Mouse (Mus musculus) layer of hippocampus, adult 18-20 months (tissue): Measurements from ENCODE around the gene Srf. TPM values are rescaled to one million over a fixed set of nuclear protein-coding genes. Genes with fewer than 3 reads are reported as not detected.

ENCODE experiments used
- DNase-seq, 2 experiments: peaks; one replicate each; pipeline ENCODE4 v3.0.0; 2022; ENCODE audit warnings: low spot score in 2 of 2
- microRNA-seq, 2 experiments: library from miRNA; unstranded; fragments of <30 nt; microRNA quantifications; one replicate each; pipeline ENCODE4 v1.2.0; 2021
- total RNA-seq, 2 experiments: library from RNA; stranded (reverse); gene quantifications; 2 replicates each; pipeline ENCODE4 v1.2.3; 2021

The Srf gene
- total RNA-seq, 2 experiments from 2014 or later: 80.8 to 89.0 TPM

DNA sequence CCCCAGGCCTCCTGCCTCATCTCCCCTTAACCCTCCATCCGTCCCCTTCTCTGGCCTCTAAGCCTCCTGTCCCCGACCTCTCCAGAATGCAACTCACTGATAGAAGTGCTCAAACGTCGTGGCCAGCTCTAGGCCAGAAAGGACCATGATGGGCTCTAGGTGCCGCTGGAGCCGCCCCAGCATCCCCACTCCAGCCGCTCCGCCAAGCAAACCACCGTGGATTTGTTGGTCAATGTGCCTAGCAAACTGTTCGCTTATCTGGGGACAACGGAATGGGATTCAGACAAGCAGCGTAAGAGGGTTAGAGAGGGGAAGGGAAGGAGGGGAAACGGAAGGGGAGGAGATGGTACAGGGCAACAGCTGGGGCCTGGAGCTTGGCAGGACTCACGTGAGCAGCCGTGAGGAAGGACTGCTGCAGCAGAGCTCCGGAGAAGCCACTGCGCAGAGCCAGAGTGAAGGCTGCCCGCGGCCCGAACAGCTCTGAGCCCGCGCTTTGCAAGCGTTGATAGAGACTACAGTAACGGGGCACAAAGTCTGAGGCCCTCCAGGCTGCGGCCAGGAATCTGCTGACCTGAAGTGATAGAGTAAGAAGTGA lies 35.5 kb downstream of the Srf start:
- no peak for DNase-seq

DNA sequence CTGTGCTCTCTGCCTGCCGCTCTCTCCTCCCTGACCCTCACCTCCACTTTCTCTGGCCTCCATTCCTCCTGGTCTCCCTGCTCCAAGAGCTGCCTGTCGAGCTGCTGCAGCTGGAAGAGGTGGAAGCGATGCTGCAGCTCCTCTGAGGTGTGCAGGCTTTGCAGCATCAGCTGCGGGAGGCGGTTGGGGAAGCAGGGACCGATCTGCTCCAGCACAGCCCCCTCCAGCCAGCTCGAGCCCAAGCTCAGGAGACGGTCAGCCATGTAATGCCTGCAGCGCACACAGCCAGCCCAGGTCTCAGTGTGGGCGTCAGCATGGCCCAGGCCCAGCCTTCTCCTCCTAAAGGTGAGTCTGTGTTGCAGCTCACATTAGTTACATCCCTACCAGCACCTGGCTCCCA lies 36.0 kb downstream of the Srf start:
- no peak for DNase-seq

DNA sequence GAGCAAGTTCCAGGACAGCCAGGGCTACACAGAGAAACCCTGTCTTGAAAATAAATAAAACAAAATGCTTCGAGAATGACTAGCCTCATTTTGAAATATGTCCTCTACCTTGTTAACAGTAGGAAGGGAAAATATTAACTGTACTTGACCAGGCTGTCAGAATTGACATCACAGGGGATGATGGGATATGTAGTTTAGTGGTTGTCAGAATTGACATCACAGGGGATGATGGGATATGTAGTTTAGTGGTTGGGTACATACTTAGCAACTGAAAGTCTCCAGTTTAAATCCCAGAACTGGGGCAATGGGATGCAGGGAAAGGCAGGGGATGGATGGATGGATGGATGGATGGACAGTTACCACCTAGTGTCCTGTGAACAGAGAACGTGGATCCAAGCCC lies 42.6 kb downstream of the Srf start:
- no peak for DNase-seq

- DNase-seq: no peak
These were observed 44.8 kb downstream of the Srf start for GRCm38 (mm10) chr17:46511059-46511710.

GRCm38 (mm10) chr17:46505617-46506016 lies 50.4 kb downstream of the Srf start:
- no peak for DNase-seq

DNA sequence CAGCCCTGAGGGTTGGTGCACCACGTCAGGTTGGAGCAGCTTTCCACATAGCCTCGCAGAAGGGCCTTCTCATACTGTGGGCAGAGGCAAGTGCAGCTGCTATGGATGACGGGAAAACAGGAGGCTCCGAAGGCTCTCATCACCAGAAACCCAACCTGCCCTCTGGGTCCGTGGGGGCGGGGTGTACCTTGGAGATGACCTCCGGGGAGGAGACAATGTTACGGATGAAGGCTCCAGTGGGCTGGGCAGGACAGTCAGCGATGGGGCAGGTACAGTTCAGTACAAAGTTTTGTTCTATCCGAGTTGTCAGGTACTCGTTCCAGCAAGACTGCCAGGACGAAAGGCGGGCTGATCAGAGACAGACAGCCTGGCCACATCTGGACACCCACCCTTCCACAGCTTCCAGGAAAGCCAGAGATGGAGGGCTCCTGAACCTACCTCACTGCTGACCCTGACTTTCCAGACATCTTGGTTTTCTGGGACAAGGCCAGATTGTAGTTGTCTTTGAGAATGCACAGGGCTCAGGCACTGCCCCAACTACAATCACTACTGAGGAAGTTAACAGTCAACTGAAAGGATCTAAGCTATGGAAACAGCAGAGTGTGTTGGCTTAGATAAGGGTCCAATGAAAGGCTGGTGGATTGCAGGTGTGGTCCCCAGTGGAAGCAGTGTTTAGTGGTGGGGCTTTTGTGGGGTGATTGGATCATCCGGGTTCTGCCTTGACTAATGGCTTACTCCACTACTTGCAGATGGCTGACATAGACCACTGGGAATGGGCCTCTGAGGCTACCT lies 51.9 kb downstream of the Srf start:
- DNase-seq: no peak

DNA sequence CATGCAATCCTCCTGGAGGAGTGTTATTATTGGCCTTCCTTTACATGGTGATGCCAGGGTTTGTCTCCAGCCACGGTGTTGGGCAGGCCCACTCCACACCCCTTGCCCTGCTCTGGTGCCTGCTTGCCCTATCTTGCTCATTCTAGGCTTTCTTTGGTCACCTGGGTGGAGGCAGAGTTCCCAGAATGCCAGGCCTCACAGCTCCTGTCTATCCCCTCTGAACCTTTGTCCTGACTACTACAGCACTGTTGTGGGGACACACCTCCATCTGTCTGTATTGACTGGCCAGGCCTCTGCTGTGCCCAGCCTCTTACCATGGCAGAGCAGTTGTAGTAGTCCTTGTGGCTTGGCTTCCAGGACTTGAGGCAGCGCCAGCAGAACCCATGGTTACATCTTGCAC lies 53.2 kb downstream of the Srf start:
- no peak for DNase-seq

Small RNA genes lying within 50 kb of the gene (microRNA-seq; reads per million reads assigned to microRNA genes)
- gene Mir6976: 1.2 to 3.3 reads per million in 2 experiments

Other genes starting within 250 kb of the Srf start
- 1 to 10 TPM; 7.7 to 8.6 TPM for gene Abcc10, start 227.8 kb downstream of the Srf start, total RNA-seq
- gene Zfp318, start 172.4 kb downstream of the Srf start, total RNA-seq: 10 to 100 TPM; 46.3 to 53.0 TPM
- 1 to 10 TPM; 4.7 to 4.8 TPM for gene Crip3, start 127.2 kb downstream of the Srf start, total RNA-seq
- under 1 TPM in 1 of 2 experiments, not detected in 1; 0.43 TPM for gene Slc22a7, start 117.7 kb downstream of the Srf start, total RNA-seq
- 100 to 1,000 TPM; 117 to 120 TPM for gene Ttbk1, start 68.5 kb downstream of the Srf start, total RNA-seq
- 1 to 10 TPM; 5.1 to 5.9 TPM for gene Dnph1, start 59.5 kb downstream of the Srf start, total RNA-seq
- gene Cul9, start 9.8 kb downstream of the Srf start, total RNA-seq: 10 to 100 TPM; 61.8 to 66.4 TPM
- 1 to 10 TPM; 8.0 to 9.0 TPM for gene Ptk7, start 73.3 kb upstream of the Srf start, total RNA-seq
- gene Klc4, start 89.8 kb upstream of the Srf start, total RNA-seq: 10 to 100 TPM; 22.4 to 22.6 TPM
- gene Mrpl2, start 90.1 kb upstream of the Srf start, total RNA-seq: 10 to 100 TPM; 53.1 to 60.7 TPM
- 10 to 100 TPM; 18.9 to 20.2 TPM for gene Cul7, start 94.2 kb upstream of the Srf start, total RNA-seq
- gene Rrp36, start 118.2 kb upstream of the Srf start, total RNA-seq: 10 to 100 TPM; 17.2 to 19.7 TPM
- gene Mea1, start 122.6 kb upstream of the Srf start, total RNA-seq: 100 to 1,000 TPM in 1 of 2 experiments, 10 to 100 TPM in 1; 97.2 to 109 TPM
- 100 to 1,000 TPM; 172 to 177 TPM for gene Klhdc3, start 124.7 kb upstream of the Srf start, total RNA-seq
- gene Ppp2r5d, start 148.9 kb upstream of the Srf start, total RNA-seq: 10 to 100 TPM; 89.3 to 90.9 TPM
- 10 to 100 TPM; 55.5 to 62.4 TPM for gene Pex6, start 155.3 kb upstream of the Srf start, total RNA-seq
- gene Gnmt, start 173.0 kb upstream of the Srf start, total RNA-seq: 1 to 10 TPM in 1 of 2 experiments, not detected in 1; 1.1 TPM
- 10 to 100 TPM; 66.6 to 71.8 TPM for gene Cnpy3, start 196.0 kb upstream of the Srf start, total RNA-seq
- under 1 TPM in 1 of 2 experiments, not detected in 1; 0.25 TPM for gene Ptcra, start 207.5 kb upstream of the Srf start, total RNA-seq
- 1 to 10 TPM; 4.9 to 8.3 TPM for gene 2310039H08Rik, start 216.5 kb upstream of the Srf start, total RNA-seq
- gene Rpl7l1, start 226.5 kb upstream of the Srf start, total RNA-seq: 10 to 100 TPM; 49.0 to 55.9 TPM